Mouse (Mus musculus): ENCODE measurements around the gene Bmi1. TPM values are rescaled to one million over a fixed set of nuclear protein-coding genes. Genes with fewer than 3 reads are reported as not detected.

The Bmi1 gene
- polyA plus RNA-seq, 1 experiment from 2014 or later, result 47.5 TPM

DNA sequence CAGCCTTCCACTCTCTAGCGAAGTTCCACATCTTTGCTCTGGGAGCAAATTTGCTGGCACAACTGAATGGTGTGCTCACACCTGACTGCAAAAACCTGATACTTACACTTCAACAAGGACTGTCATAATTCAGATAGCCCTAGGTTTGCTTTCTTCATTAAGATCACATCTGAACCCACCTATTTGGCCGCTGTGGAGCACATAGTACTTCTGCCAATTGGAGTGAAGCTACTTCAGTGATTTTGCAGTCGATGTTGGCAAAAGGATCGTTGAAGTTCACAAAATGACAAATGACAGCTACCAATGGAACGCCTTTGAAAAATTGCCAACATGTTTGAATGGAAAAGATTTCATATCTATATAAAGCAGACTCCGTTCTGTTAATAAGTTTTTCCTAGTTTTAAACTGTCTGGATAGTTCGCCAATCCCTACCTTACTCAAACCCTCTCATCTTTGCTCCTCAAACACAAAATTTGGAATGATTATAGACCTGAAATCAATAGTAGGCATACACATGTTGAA is 18.9 kb downstream of the Bmi1 start:
- Histone ChIP-seq H3K4me1 (replicated peaks; ENCODE audit: control insufficient read depth, insufficient read depth, low read length) (peaks cover 5% of the 10 kb centered on the region; the same call in 1 of the 2 replicates), H3K4me2 (ENCODE audit: low read depth, low read length, severe bottlenecking) (no peak overlapping the region), H3K9ac (ENCODE audit: low read length) (no peak overlapping the region), H3K9me3 (ENCODE audit: control insufficient read depth, low read length) (no peaks in the 10 kb centered on the region), H3K36me3 (ENCODE audit: control insufficient read depth, insufficient read depth, low read length) (no peaks in the 10 kb centered on the region), H3K4me3 (ENCODE audit: low read depth, low read length) (no peak overlapping the region), H3K27me3 (ENCODE audit: control insufficient read depth, insufficient read depth, low read length) (peaks cover 62% of the 10 kb centered on the region), H3K27ac (ENCODE audit: low read depth, low read length) (no peak overlapping the region)
- WGBS, result 2% methylated on average over 7 of the region's 7 CpGs
- ATAC-seq (replicated peaks; ENCODE audit: low FRiP score) (no peak), DNase-seq (ENCODE audit: low spot score) (no peak)

DNA sequence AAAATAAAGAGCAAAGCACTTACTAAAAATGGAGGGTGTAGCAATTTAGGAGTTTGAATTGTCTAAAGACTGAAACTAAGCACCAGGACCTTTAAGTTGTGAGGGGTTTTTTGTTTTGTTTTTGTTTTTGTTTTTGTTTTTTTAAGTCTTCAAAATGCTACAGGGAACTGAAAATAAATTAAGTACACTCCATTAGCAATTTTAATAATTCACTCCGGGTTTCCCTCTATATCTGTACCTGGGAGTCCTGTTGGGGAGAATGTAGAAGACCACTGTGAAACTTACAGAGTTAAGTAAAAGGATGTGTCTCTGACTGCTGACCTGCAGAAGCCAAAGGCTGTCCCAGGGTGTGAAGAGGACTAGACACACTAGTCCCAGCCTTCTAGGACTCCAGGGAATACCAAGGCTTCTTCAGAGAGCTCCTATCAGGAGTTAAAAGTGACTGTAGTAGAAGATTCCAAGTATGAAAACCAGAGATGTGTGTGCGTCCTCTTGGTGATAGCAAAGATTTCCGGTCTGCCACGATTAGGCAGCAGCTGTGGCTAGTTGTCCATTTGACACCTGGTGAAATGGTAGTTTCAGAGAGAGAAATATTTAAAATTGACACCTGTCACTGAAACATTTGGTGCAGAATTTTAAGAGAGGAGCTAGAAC is 20.9 kb downstream of the Bmi1 start:
- DNase-seq (ENCODE audit: low spot score), result no peak
- no peak overlapping the region for H3K9ac ChIP-seq (ENCODE audit: low read length)
- H3K27ac ChIP-seq (ENCODE audit: low read depth, low read length), result no peak overlapping the region
- H3K9me3 ChIP-seq (ENCODE audit: control insufficient read depth, low read length), result no peaks in the 10 kb centered on the region
- peaks cover 61% of the 10 kb centered on the region for H3K27me3 ChIP-seq (ENCODE audit: control insufficient read depth, insufficient read depth, low read length)
- H3K36me3 ChIP-seq (ENCODE audit: control insufficient read depth, insufficient read depth, low read length), result no peaks in the 10 kb centered on the region
- no peak overlapping the region for H3K4me3 ChIP-seq (ENCODE audit: low read depth, low read length)
- no peak overlapping the region for H3K4me2 ChIP-seq (ENCODE audit: low read depth, low read length, severe bottlenecking)
- WGBS, result under 1% methylated on average over 4 of the region's 4 CpGs
- peaks cover 3% of the 10 kb centered on the region; the same call in 1 of the 2 replicates for H3K4me1 ChIP-seq (replicated peaks; ENCODE audit: control insufficient read depth, insufficient read depth, low read length)
- ATAC-seq (replicated peaks; ENCODE audit: low FRiP score), result no peak

DNA sequence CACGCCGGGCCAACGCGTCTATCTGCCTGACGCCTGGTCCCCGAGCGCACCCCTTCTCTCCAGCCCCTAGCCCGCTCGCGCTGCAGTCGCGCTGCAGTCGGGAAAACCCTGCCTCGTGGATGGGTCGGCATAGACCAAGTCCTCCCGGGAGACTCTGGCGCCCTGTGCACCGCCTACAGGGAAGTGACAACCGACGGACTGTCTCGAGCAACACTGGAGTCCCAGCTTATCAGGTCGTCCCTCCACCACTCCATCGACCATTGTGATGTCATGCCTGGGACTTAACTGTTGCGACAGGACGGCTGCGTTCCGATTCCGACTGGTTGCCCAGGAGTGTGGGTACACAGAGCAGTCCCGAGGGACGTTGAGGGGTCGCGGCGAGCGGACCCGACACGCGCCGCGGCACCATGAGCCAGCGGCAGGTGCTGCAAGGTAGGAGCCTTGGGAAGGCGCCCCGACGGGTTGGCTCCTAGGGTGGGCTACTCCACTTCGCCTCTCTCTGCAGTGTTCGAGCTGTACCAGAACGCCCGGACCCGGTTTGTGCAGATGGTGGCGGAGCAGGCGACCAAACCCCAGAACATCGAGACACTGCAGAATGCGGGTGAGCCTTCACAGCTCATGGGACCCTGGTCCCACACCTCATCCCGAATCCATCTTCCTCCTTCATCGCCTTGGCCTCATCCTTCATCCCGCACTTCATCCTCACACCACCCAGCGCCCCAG is 22.0 kb downstream of the Bmi1 start:
- no peak overlapping the region for H3K9ac ChIP-seq (ENCODE audit: low read length)
- no peak overlapping the region for H3K4me3 ChIP-seq (ENCODE audit: low read depth, low read length)
- no peak overlapping the region for H3K4me2 ChIP-seq (ENCODE audit: low read depth, low read length, severe bottlenecking)
- peaks cover 59% of the 10 kb centered on the region for H3K27me3 ChIP-seq (ENCODE audit: control insufficient read depth, insufficient read depth, low read length)
- no peaks in the 10 kb centered on the region for H3K36me3 ChIP-seq (ENCODE audit: control insufficient read depth, insufficient read depth, low read length)
- ATAC-seq (replicated peaks; ENCODE audit: low FRiP score), result no peak
- peaks cover 3% of the 10 kb centered on the region; the same call in 1 of the 2 replicates for H3K4me1 ChIP-seq (replicated peaks; ENCODE audit: control insufficient read depth, insufficient read depth, low read length)
- DNase-seq (ENCODE audit: low spot score), result peak; percentile 73
- no peak overlapping the region for H3K27ac ChIP-seq (ENCODE audit: low read depth, low read length)
- under 1% methylated on average over 56 of the region's 56 CpGs for WGBS
- H3K9me3 ChIP-seq (ENCODE audit: control insufficient read depth, low read length), result no peaks in the 10 kb centered on the region

DNA sequence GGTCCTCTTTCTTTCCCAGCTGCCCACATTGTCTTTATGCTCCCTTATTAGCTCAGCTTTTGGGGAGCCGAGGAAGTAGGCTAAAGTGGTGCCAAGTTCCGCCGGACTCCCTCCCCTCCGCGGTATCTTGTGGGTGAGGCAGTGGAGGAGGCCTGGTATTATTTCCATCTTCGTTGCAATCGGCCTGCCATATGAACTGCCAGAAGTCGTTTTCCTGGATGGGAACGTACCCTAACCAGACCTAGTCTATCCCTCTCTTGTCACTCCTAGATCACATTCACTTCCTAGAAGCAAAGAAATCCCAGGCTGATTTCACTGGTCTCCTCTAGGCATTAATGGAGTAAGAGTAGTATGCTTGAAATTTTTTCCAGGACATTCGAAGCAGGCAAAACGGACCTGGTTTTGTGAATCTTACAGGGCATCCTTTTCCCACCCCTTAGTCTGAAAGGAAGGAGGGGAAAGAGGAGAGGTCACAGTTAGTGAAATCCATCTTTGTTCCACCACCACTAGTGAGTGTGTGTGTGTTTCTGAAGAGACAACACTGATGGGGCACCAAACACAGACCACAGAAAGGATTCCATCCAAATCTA is 22.7 kb downstream of the Bmi1 start:
- DNase-seq (ENCODE audit: low spot score) (no peak), ATAC-seq (replicated peaks; ENCODE audit: low FRiP score) (no peak)
- no peak overlapping the region for H3K9ac ChIP-seq (ENCODE audit: low read length)
- peaks cover 3% of the 10 kb centered on the region; the same call in 1 of the 2 replicates for H3K4me1 ChIP-seq (replicated peaks; ENCODE audit: control insufficient read depth, insufficient read depth, low read length)
- peaks cover 59% of the 10 kb centered on the region for H3K27me3 ChIP-seq (ENCODE audit: control insufficient read depth, insufficient read depth, low read length)
- H3K4me3 ChIP-seq (ENCODE audit: low read depth, low read length), result no peak overlapping the region
- no peak overlapping the region for H3K4me2 ChIP-seq (ENCODE audit: low read depth, low read length, severe bottlenecking)
- H3K27ac ChIP-seq (ENCODE audit: low read depth, low read length), result no peak overlapping the region
- H3K36me3 ChIP-seq (ENCODE audit: control insufficient read depth, insufficient read depth, low read length), result no peaks in the 10 kb centered on the region
- WGBS, result under 1% methylated on average over 11 of the region's 11 CpGs
- no peaks in the 10 kb centered on the region for H3K9me3 ChIP-seq (ENCODE audit: control insufficient read depth, low read length)

DNA sequence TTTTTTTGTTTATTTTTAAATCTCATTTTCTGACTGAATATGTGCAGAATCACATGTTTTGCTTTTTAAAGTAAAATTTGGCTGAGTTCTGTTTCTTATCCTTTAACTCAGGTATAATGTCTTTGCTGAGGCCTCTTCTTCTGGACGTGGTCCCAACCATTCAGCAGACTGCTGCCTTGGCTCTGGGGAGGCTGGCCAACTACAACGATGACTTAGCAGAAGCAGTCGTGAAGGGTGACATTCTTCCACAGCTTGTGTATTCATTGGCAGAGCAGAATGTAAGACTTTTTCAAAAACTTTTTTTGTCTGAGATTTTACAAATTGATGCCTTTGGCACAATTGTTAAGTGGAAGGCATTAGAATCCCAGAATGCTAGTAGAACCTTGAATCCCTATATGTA is 33.5 kb downstream of the Bmi1 start:
- Histone ChIP-seq H3K27ac (ENCODE audit: low read depth, low read length) (no peak overlapping the region), H3K4me3 (ENCODE audit: low read depth, low read length) (no peak overlapping the region), H3K4me2 (ENCODE audit: low read depth, low read length, severe bottlenecking) (no peak overlapping the region), H3K4me1 (replicated peaks; ENCODE audit: control insufficient read depth, insufficient read depth, low read length) (no peaks in the 10 kb centered on the region), H3K9ac (ENCODE audit: low read length) (no peak overlapping the region), H3K36me3 (ENCODE audit: control insufficient read depth, insufficient read depth, low read length) (no peaks in the 10 kb centered on the region), H3K27me3 (ENCODE audit: control insufficient read depth, insufficient read depth, low read length) (no peaks in the 10 kb centered on the region; the same call in 1 of the 2 replicates), H3K9me3 (ENCODE audit: control insufficient read depth, low read length) (no peaks in the 10 kb centered on the region)
- no peak for ATAC-seq (replicated peaks; ENCODE audit: low FRiP score)
- DNase-seq (ENCODE audit: low spot score), result no peak
- 76% methylated on average over 3 of the region's 3 CpGs for WGBS

DNA sequence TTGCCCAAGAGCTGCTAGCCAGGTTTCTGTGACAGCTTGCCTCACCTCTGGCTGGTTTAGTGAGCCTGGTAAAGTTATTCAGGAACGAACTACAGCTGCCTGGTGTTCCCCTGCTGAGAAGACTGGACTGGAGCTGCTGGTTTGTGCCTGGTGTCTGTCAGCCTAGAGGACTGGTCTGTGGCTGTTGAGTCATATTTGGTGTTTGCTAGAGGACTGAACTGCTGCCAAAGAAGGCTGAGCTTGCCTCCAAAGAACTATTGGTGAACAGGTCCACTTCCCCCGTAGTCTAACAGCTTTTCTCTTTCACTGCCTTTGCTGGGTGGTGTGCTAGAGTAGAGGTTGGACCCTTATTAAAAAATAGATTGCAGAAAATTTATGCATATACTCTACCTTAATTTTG is 36.3 kb downstream of the Bmi1 start:
- no peaks in the 10 kb centered on the region for H3K9me3 ChIP-seq (ENCODE audit: control insufficient read depth, low read length)
- no peak for DNase-seq (ENCODE audit: low spot score)
- no peak for ATAC-seq (replicated peaks; ENCODE audit: low FRiP score)
- WGBS, result 81% methylated on average over 2 of the region's 2 CpGs
- H3K4me2 ChIP-seq (ENCODE audit: low read depth, low read length, severe bottlenecking), result no peak overlapping the region
- no peaks in the 10 kb centered on the region for H3K4me1 ChIP-seq (replicated peaks; ENCODE audit: control insufficient read depth, insufficient read depth, low read length)
- no peaks in the 10 kb centered on the region; the same call in 1 of the 2 replicates for H3K27me3 ChIP-seq (ENCODE audit: control insufficient read depth, insufficient read depth, low read length)
- no peak overlapping the region for H3K9ac ChIP-seq (ENCODE audit: low read length)
- H3K4me3 ChIP-seq (ENCODE audit: low read depth, low read length), result no peak overlapping the region
- H3K27ac ChIP-seq (ENCODE audit: low read depth, low read length), result no peak overlapping the region
- no peaks in the 10 kb centered on the region for H3K36me3 ChIP-seq (ENCODE audit: control insufficient read depth, insufficient read depth, low read length)

DNA sequence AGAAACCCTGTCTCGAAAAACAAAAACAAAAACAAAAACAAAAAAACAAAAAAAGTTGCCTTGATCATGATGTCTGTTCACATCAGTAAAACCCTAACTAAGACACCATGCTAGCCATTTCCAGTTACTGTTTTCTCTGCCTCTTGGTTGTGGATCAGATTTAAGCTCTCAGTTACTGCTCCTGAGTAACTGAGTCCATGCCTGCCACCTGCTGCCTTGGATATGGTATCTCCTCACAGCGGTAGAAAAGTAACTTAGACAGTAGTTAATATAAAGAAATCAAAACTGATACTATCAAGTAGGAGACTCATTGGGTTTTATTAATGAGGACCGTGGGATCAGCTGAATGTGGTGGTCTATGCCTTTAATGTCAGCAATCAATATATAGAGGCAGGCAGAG is 37.5 kb downstream of the Bmi1 start:
- WGBS, result 84% methylated on average over 3 of the region's 3 CpGs
- ATAC-seq (replicated peaks; ENCODE audit: low FRiP score) (no peak), DNase-seq (ENCODE audit: low spot score) (no peak)
- H3K9me3 ChIP-seq (ENCODE audit: control insufficient read depth, low read length), result no peaks in the 10 kb centered on the region
- H3K36me3 ChIP-seq (ENCODE audit: control insufficient read depth, insufficient read depth, low read length), result no peaks in the 10 kb centered on the region
- no peaks in the 10 kb centered on the region for H3K4me1 ChIP-seq (replicated peaks; ENCODE audit: control insufficient read depth, insufficient read depth, low read length)
- H3K27ac ChIP-seq (ENCODE audit: low read depth, low read length), result no peak overlapping the region
- no peak overlapping the region for H3K9ac ChIP-seq (ENCODE audit: low read length)
- no peak overlapping the region for H3K4me2 ChIP-seq (ENCODE audit: low read depth, low read length, severe bottlenecking)
- no peaks in the 10 kb centered on the region; the same call in 1 of the 2 replicates for H3K27me3 ChIP-seq (ENCODE audit: control insufficient read depth, insufficient read depth, low read length)
- H3K4me3 ChIP-seq (ENCODE audit: low read depth, low read length), result no peak overlapping the region

DNA sequence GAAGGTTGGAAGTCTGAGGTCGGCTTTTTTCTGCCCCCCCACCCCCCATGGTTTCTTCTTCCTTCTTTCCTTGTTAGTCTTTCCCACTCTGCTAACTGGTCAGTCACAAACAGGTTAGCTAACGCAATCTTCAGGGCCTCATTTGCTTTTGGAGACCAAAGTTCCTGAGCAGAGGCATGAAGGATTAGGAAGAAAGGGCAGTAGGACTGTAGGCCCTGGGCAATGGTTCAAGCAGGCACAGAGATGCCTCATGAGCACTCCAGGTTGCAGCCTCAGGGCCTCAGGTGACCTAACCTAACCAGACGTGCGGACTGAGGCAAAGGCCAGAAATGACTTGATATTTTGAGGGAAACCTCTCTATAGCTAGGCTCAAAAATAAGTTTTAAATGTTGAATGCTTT is 41.7 kb downstream of the Bmi1 start:
- Histone ChIP-seq H3K9ac (ENCODE audit: low read length) (no peak overlapping the region), H3K4me2 (ENCODE audit: low read depth, low read length, severe bottlenecking) (no peak overlapping the region), H3K27me3 (ENCODE audit: control insufficient read depth, insufficient read depth, low read length) (no peaks in the 10 kb centered on the region), H3K4me3 (ENCODE audit: low read depth, low read length) (no peak overlapping the region), H3K27ac (ENCODE audit: low read depth, low read length) (no peak overlapping the region), H3K36me3 (ENCODE audit: control insufficient read depth, insufficient read depth, low read length) (no peaks in the 10 kb centered on the region), H3K4me1 (replicated peaks; ENCODE audit: control insufficient read depth, insufficient read depth, low read length) (no peaks in the 10 kb centered on the region), H3K9me3 (ENCODE audit: control insufficient read depth, low read length) (no peaks in the 10 kb centered on the region)
- 87% methylated on average over 4 of the region's 4 CpGs for WGBS
- no peak for DNase-seq (ENCODE audit: low spot score)
- ATAC-seq (replicated peaks; ENCODE audit: low FRiP score), result no peak
